In the genomic region with DNA sequence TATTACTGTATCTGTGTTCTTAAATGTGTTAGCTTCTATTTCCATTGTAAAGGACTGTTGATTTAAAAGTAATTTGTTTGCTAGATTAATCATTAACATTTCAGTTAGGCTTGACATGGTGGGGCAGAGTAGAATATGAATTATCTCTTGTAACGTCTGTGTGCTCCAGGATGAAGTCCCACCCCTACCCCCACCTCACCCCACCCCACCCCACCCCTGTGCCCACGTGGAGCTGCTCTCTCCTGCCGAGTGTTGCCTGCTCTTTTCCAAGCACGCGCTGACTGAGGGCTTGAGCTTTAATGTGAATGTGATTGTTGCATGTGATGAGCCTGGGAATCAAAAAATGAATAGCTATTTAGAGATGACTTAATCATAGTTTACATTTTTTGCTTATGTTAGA, we compare ENCODE assay signal across 23 mouse cellular contexts.
DNase-seq lines count a peak whose midpoint lies in the region; ATAC-seq lines count a peak whose summit lies in the region.
"Had no signal": no experiment of that assay in that cellular context is flagged by ENCODE, and none has a peak within 500 bp of the region (broad histone marks: within the 10 kb centered on the region; RNA-seq: fewer than 3 reads in every experiment).

No protein-coding gene starts in this region.

- no peaks in the 10 kb centered on the region for H3K9me3 ChIP-seq in liver, embryonic 15.5 days (replicated peaks)
- no peaks in the 10 kb centered on the region for H3K9me3 ChIP-seq in stomach, embryonic 16.5 days (replicated peaks; ENCODE audit: control insufficient read depth, low read length)
- H3K9me3 ChIP-seq in heart, embryonic 12.5 days (replicated peaks): no peaks in the 10 kb centered on the region
- H3K9me3 ChIP-seq: forebrain, embryonic 10.5 days; heart, embryonic 13.5 days; megakaryocyte, embryonic 14.5 days had no signal

- DNase-seq in c-Kit-positive CD71-positive TER-119-negative erythroid progenitor cells, embryonic 14.5 days (ENCODE audit: low read depth): peak; percentile 48
- DNase-seq in urinary bladder, postnatal 4 days (ENCODE audit: low spot score in 2 of 2): no peak
- no peak for DNase-seq in lung, postnatal 25 days (ENCODE audit: low spot score)
- DNase-seq: adrenal gland, postnatal 10 days; cerebellum, adult 11-12 months; cerebellum, postnatal 25 days; embryo, embryonic 11 days; gastrocnemius, adult 2 months; heart, postnatal 36 days; kidney, postnatal 14 days; left cerebral cortex, postnatal 4 days; lung, postnatal 10 days; right cerebral cortex, postnatal 25 days had no signal

- 15% methylated on average over 5 of the region's 5 CpGs for WGBS in liver, embryonic 15.5 days (ENCODE audit: insufficient replicate concordance)
- 30% methylated on average over 5 of the region's 5 CpGs for WGBS in stomach, embryonic 16.5 days
- WGBS in heart, embryonic 12.5 days: 64% methylated on average over 5 of the region's 5 CpGs

- H3K27me3 ChIP-seq in liver, embryonic 15.5 days: no peaks in the 10 kb centered on the region
- H3K27me3 ChIP-seq in stomach, embryonic 16.5 days (ENCODE audit: control insufficient read depth, insufficient read depth, low read length): no peaks in the 10 kb centered on the region
- H3K27me3 ChIP-seq in heart, embryonic 12.5 days (replicated peaks): no peaks in the 10 kb centered on the region
- H3K27me3 ChIP-seq: heart, embryonic 13.5 days; megakaryocyte, embryonic 14.5 days; Patski had no signal

- H3K4me1 ChIP-seq in liver, embryonic 15.5 days (replicated peaks): peaks cover 53% of the 10 kb centered on the region
- H3K4me1 ChIP-seq in stomach, embryonic 16.5 days (ENCODE audit: control insufficient read depth, insufficient read depth, low read length): 0 out of 2 replicates have a peak, but pooled peaks cover 3% of the 10 kb centered on the region
- peaks cover 20% of the 10 kb centered on the region for H3K4me1 ChIP-seq in heart, embryonic 12.5 days (replicated peaks)

- no peaks in the 10 kb centered on the region for H3K36me3 ChIP-seq in liver, embryonic 15.5 days (replicated peaks)
- H3K36me3 ChIP-seq in stomach, embryonic 16.5 days (ENCODE audit: control insufficient read depth, insufficient read depth, low read length): no peaks in the 10 kb centered on the region
- H3K36me3 ChIP-seq in heart, embryonic 12.5 days: peaks cover 5% of the 10 kb centered on the region
- H3K36me3 ChIP-seq: forebrain, embryonic 10.5 days had no signal

- no peak overlapping the region for H3K9ac ChIP-seq in liver, embryonic 15.5 days
- H3K9ac ChIP-seq in stomach, embryonic 16.5 days (ENCODE audit: low read length): no peak overlapping the region
- no peak overlapping the region for H3K9ac ChIP-seq in heart, embryonic 12.5 days
- H3K9ac ChIP-seq: heart, embryonic 13.5 days; hindbrain, embryonic 14.5 days had no signal

- H3K4me2 ChIP-seq in liver, embryonic 15.5 days: no peak overlapping the region
- H3K4me2 ChIP-seq in stomach, embryonic 16.5 days (ENCODE audit: low read depth, low read length): no peak overlapping the region
- H3K4me2 ChIP-seq in heart, embryonic 12.5 days: no peak overlapping the region
- H3K4me2 ChIP-seq: heart, embryonic 13.5 days; hindbrain, embryonic 14.5 days had no signal

- peak; percentile 66; the same call in 1 of the 2 replicates for ATAC-seq in erythroid progenitor cell, adult 5-6 weeks (replicated peaks; ENCODE audit: low FRiP score, poor library complexity, severe bottlenecking)
- ATAC-seq in liver, embryonic 15.5 days (ENCODE audit: insufficient read depth): peak; percentile 86
- peak; percentile 85; the same call in 1 of the 2 replicates for ATAC-seq in stomach, embryonic 16.5 days (ENCODE audit: insufficient read depth, low FRiP score)
- ATAC-seq in heart, embryonic 12.5 days (ENCODE audit: insufficient number of reproducible peaks, low FRiP score): no peak
- ATAC-seq: Patski had no signal

- no peak overlapping the region for H3K4me3 ChIP-seq in liver, embryonic 15.5 days (replicated peaks)
- no peak overlapping the region for H3K4me3 ChIP-seq in stomach, embryonic 16.5 days (replicated peaks; ENCODE audit: low read length)
- H3K4me3 ChIP-seq in heart, embryonic 12.5 days: no peak overlapping the region
- H3K4me3 ChIP-seq: forebrain, embryonic 10.5 days; gastrocnemius, adult 2 months; heart, embryonic 13.5 days; layer of hippocampus, adult 2 months; megakaryocyte, embryonic 14.5 days had no signal

- peak overlapping the region; percentile 49; the same call in 1 of the 2 replicates for H3K27ac ChIP-seq in liver, embryonic 15.5 days (replicated peaks)
- H3K27ac ChIP-seq in stomach, embryonic 16.5 days (ENCODE audit: low read length): no peak overlapping the region
- H3K27ac ChIP-seq in heart, embryonic 12.5 days (ENCODE audit: poor library complexity, severe bottlenecking): no peak overlapping the region
- H3K27ac ChIP-seq: forebrain, embryonic 10.5 days; gastrocnemius, adult 2 months; heart, embryonic 13.5 days; hindbrain, embryonic 14.5 days; layer of hippocampus, adult 2 months had no signal
